Mouse (Mus musculus): ENCODE data around the gene A030003K21Rik. TPM values are rescaled to one million over a fixed set of nuclear protein-coding genes. Genes with fewer than 3 reads are reported as not detected.

A030003K21Rik gene
- polyA plus RNA-seq, 1 experiment from 2014 or later, result not detected

DNA sequence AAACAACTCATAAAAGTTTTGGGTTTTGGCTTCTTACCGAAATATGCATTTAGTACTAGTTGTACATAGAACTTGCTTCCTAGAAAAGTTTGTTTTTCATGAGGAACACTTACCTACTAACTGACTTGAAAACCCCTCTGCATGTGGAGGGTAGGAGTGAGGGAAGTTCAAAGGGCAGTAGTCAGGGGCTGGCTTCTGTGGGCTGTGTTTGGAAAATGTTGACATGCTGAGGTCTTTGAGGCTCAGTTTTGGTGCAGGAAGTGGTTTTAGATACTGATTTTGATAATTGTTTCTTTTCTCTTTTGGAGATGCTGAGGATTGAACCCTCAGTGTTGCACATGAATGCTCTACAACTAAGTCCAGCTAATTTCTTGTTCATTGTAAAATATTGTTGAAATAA lies 42.6 kb downstream of the A030003K21Rik start:
- Histone ChIP-seq H3K4me1 (replicated peaks) (no peaks in the 10 kb centered on the region), H3K27me3 (no peaks in the 10 kb centered on the region), H3K4me3 (no peak overlapping the region), H3K9me3 (no peaks in the 10 kb centered on the region), H3K36me3 (peaks cover 33% of the 10 kb centered on the region), H3K27ac (no peak overlapping the region), H3K9ac (no peak overlapping the region), H3K4me2 (no peak overlapping the region)
- no peak for ATAC-seq (ENCODE audit: low FRiP score)
- 95% methylated on average over 1 of the region's 1 CpGs for WGBS

DNA sequence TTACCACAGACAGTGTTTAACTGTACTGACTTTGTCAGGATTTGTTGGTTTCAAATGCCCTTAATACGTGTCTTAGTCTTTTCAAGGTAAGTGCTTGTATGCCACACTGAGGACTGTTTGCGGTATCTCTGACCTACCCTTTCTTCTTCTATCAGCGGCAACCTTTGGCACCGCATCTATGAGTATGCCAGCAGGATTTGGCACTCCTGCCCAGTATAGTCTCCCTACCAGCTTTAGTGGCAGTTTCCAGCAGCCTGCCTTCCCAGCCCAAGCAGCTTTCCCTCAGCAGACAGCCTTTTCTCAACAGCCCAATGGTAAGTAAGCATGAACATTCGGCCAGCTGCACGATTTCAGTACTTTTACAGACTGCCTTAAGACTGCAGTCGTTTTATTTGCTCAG lies 49.9 kb downstream of the A030003K21Rik start:
- Histone ChIP-seq H3K36me3 (peaks cover 39% of the 10 kb centered on the region), H3K4me3 (no peak overlapping the region), H3K9me3 (no peaks in the 10 kb centered on the region), H3K9ac (no peak overlapping the region), H3K4me1 (replicated peaks) (no peaks in the 10 kb centered on the region), H3K4me2 (no peak overlapping the region), H3K27me3 (no peaks in the 10 kb centered on the region), H3K27ac (no peak overlapping the region)
- 94% methylated on average over 7 of the region's 7 CpGs for WGBS
- ATAC-seq (ENCODE audit: low FRiP score), result no peak

Other genes with a start within 250 kb of the A030003K21Rik start
- gene Mff, start 218.5 kb downstream of the A030003K21Rik start, polyA plus RNA-seq (2015; fragmentation: Nextera tagmentation; extraction: Ambion mirVana), result 350 and 364 TPM in 2 replicates
- gene Tm4sf20, start 174.9 kb downstream of the A030003K21Rik start, polyA plus RNA-seq (2015; fragmentation: Nextera tagmentation; extraction: Ambion mirVana), result not detected in 2 replicates
- gene Gm47791, start 172.1 kb downstream of the A030003K21Rik start, polyA plus RNA-seq (2015; fragmentation: Nextera tagmentation; extraction: Ambion mirVana), result not detected in 2 replicates
- 28.7 and 32.6 TPM in 2 replicates for gene Agfg1, start 103.9 kb downstream of the A030003K21Rik start, polyA plus RNA-seq (2015; fragmentation: Nextera tagmentation; extraction: Ambion mirVana)
- gene A030005L19Rik, start 30.1 kb downstream of the A030003K21Rik start, polyA plus RNA-seq (2015; fragmentation: Nextera tagmentation; extraction: Ambion mirVana), result 0.21 and 0.41 TPM in 2 replicates
- gene A030014E15Rik, start 18.5 kb downstream of the A030003K21Rik start, polyA plus RNA-seq (2015; fragmentation: Nextera tagmentation; extraction: Ambion mirVana), result not detected in 2 replicates
- gene Gm6217, start 12.0 kb downstream of the A030003K21Rik start, polyA plus RNA-seq (2015; fragmentation: Nextera tagmentation; extraction: Ambion mirVana), result not detected in 2 replicates
- not detected in 2 replicates for gene Gm7544, start 12.6 kb upstream of the A030003K21Rik start, polyA plus RNA-seq (2015; fragmentation: Nextera tagmentation; extraction: Ambion mirVana)
- not detected in 2 replicates for gene Gm47955, start 16.9 kb upstream of the A030003K21Rik start, polyA plus RNA-seq (2015; fragmentation: Nextera tagmentation; extraction: Ambion mirVana)
- gene Gm47959, start 57.2 kb upstream of the A030003K21Rik start, polyA plus RNA-seq (2015; fragmentation: Nextera tagmentation; extraction: Ambion mirVana), result not detected in 2 replicates
- 0.64 and 0.80 TPM in 2 replicates for gene Slc19a3, start 95.1 kb upstream of the A030003K21Rik start, polyA plus RNA-seq (2015; fragmentation: Nextera tagmentation; extraction: Ambion mirVana)
- not detected in 2 replicates for gene Krtap28-10, start 99.1 kb upstream of the A030003K21Rik start, polyA plus RNA-seq (2015; fragmentation: Nextera tagmentation; extraction: Ambion mirVana)
- not detected in 2 replicates for gene Gm47969, start 101.5 kb upstream of the A030003K21Rik start, polyA plus RNA-seq (2015; fragmentation: Nextera tagmentation; extraction: Ambion mirVana)
- gene A030005K14Rik, start 116.0 kb upstream of the A030003K21Rik start, polyA plus RNA-seq (2015; fragmentation: Nextera tagmentation; extraction: Ambion mirVana), result not detected in 2 replicates
- not detected in 2 replicates for gene Krtap28-13, start 117.5 kb upstream of the A030003K21Rik start, polyA plus RNA-seq (2015; fragmentation: Nextera tagmentation; extraction: Ambion mirVana)
- gene Ccl20, start 173.4 kb upstream of the A030003K21Rik start, polyA plus RNA-seq (2015; fragmentation: Nextera tagmentation; extraction: Ambion mirVana), result not detected in 2 replicates
- gene Daw1, start 216.4 kb upstream of the A030003K21Rik start, polyA plus RNA-seq (2015; fragmentation: Nextera tagmentation; extraction: Ambion mirVana), result 0.76 and 1.5 TPM in 2 replicates

Measured in hindbrain, embryonic 13.5 days (tissue).